Mouse (Mus musculus) neural tube, embryonic 12.5 days (tissue): ENCODE data around the gene Slc25a39. TPM values are rescaled to one million over a fixed set of nuclear protein-coding genes. Genes with fewer than 3 reads are reported as not detected.

Experiments used
- ATAC-seq: fragments of 200-750 bp; cut with Nextera tagmentation; 2 replicates; pipeline ENCODE4 v1.8.0; 2017; ENCODE audit warnings: low read depth, mild to moderate bottlenecking, moderate TSS enrichment, moderate library complexity; ENCODE audit not compliant: low FRiP score
- H3K27ac ChIP-seq: fragments of 300-500 bp; sonication (generic); 2 replicates; pipeline ENCODE4 v1.5.1; 2016
- H3K27me3 ChIP-seq: fragments of 300-500 bp; sonication (generic); replicated peaks from 2 replicates; pipeline ENCODE4 v1.6.1; 2016; ENCODE audit warnings: mild to moderate bottlenecking
- H3K36me3 ChIP-seq: fragments of 300-500 bp; sonication (generic); 2 replicates; pipeline ENCODE4 v1.6.1; 2016; ENCODE audit warnings: mild to moderate bottlenecking
- H3K4me1 ChIP-seq: fragments of 300-500 bp; sonication (generic); 2 replicates; pipeline ENCODE4 v1.6.1; 2016
- H3K4me2 ChIP-seq: fragments of 300-500 bp; sonication (generic); replicated peaks from 2 replicates; pipeline ENCODE4 v1.6.1; 2016; ENCODE audit warnings: mild to moderate bottlenecking
- H3K4me3 ChIP-seq: fragments of 300-500 bp; sonication (generic); 2 replicates; pipeline ENCODE4 v1.5.1; 2016
- H3K9ac ChIP-seq: fragments of 300-500 bp; sonication (generic); 2 replicates; pipeline ENCODE4 v1.6.1; 2016; ENCODE audit warnings: mild to moderate bottlenecking
- H3K9me3 ChIP-seq: fragments of 300-500 bp; sonication (generic); 2 replicates; pipeline ENCODE4 v1.6.1; 2016; ENCODE audit warnings: mild to moderate bottlenecking
- WGBS: fragments of 180-500 bp; shearing (Covaris S2); methylation state at CpG from one replicate; pipeline ENCODE4 v1.1.7; 2016; 5-methylcytosine and 5-hydroxymethylcytosine counted together
- microRNA-seq: library from miRNA; unstranded; fragments of <30 nt; microRNA quantifications from one replicate; pipeline ENCODE4, GENCODE M21; 2017
- polyA plus RNA-seq: library from polyadenylated mRNA; unstranded; fragments of >200 nt; fragmentation: Nextera tagmentation; extraction: Ambion mirVana; gene quantifications from 2 replicates; pipeline ENCODE4 v1.2.1, GENCODE M21; 2016

The Slc25a39 gene
- polyA plus RNA-seq, 1 experiment from 2014 or later: 148 TPM

DNA sequence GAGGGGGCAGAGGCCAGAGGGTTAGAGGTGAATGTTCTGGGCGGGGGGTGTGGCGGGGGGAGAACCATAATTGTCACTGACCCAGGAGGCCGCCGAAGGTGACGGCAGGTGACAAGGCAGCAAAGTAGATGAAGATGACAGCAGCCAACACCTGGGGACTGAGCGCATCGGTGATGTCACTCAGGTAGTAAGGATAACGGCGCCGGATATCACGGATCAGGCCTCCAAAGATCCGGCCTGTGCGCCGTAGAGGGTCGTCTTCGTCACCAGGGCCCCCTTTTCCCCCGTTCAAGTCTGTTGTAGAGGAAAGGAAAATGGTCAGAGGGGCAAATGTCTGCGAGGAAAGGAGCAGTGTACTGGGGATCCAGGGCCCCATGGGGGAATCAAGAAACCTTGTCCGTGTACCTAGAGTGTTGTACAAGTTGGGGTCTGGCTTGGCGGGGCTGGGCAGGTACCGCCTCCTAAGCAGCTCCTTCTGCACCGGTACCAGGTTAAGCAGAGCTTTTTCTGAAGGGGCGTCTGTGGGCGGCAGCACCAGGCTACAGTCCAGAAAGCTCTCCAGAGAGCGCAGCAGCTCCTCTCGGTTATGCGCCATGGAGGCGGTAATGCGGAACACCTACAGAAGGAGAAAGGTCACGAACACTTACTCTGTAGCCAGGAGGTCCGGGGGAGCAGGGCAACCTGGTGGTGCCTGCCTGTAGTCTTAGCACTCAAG, 51.0 kb downstream of the Slc25a39 start:
- no peak for ATAC-seq
- WGBS: 78% methylated on average over 31 of the region's 31 CpGs
- Histone ChIP-seq H3K4me1 (no peaks in the 10 kb centered on the region), H3K27ac (no peak overlapping the region), H3K36me3 (no peaks in the 10 kb centered on the region), H3K9me3 (no peaks in the 10 kb centered on the region), H3K4me3 (no peak overlapping the region), H3K27me3 (no peaks in the 10 kb centered on the region), H3K9ac (no peak overlapping the region), H3K4me2 (no peak overlapping the region)

DNA sequence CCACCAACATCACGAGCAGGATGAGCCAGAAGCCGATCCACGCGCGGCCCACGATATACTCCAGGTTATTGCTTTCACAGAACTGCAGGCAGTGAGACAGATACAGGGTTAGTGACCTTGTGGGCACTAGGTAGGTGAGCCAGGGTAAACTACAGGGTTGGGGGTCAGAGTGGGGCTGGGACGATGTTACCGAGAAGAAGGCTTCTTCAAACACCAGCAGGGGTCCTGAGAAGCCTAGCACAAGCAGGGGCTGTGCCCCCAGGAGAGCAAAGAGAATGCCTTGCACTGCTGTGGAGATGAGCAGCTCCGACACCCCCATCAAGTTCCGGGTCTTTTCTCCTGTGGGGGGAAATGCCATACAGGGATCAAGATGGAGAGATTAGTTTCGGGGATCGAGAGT, 51.6 kb downstream of the Slc25a39 start:
- H3K27ac ChIP-seq: no peak overlapping the region
- H3K4me3 ChIP-seq: no peak overlapping the region
- H3K9ac ChIP-seq: no peak overlapping the region
- H3K4me1 ChIP-seq: no peaks in the 10 kb centered on the region
- no peaks in the 10 kb centered on the region for H3K36me3 ChIP-seq
- H3K27me3 ChIP-seq: no peaks in the 10 kb centered on the region
- no peak overlapping the region for H3K4me2 ChIP-seq
- WGBS: 86% methylated on average over 12 of the region's 12 CpGs
- no peaks in the 10 kb centered on the region for H3K9me3 ChIP-seq
- no peak for ATAC-seq

DNA sequence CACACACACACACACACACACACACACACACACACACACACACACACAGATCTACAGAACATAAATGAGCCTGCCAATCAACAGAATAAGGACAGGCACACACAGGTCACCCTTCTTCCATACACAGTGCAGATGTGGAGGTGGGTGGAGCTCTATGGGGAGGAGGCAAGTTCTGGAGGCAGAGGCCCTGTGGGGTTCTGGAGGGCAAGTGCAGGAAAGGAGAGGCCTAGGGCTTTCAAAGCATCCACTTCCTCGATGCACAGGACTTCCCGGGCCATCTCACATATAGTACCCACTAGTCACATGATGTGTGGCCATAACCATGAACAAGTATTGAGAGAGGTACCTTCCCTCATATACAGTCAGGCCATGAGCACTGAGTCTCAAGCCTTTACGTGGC, 52.2 kb downstream of the Slc25a39 start:
- Histone ChIP-seq H3K9me3 (no peaks in the 10 kb centered on the region), H3K4me3 (no peak overlapping the region), H3K27me3 (no peaks in the 10 kb centered on the region), H3K9ac (no peak overlapping the region), H3K4me2 (no peak overlapping the region), H3K4me1 (no peaks in the 10 kb centered on the region), H3K36me3 (no peaks in the 10 kb centered on the region), H3K27ac (no peak overlapping the region)
- ATAC-seq: no peak
- WGBS: 86% methylated on average over 3 of the region's 3 CpGs

DNA sequence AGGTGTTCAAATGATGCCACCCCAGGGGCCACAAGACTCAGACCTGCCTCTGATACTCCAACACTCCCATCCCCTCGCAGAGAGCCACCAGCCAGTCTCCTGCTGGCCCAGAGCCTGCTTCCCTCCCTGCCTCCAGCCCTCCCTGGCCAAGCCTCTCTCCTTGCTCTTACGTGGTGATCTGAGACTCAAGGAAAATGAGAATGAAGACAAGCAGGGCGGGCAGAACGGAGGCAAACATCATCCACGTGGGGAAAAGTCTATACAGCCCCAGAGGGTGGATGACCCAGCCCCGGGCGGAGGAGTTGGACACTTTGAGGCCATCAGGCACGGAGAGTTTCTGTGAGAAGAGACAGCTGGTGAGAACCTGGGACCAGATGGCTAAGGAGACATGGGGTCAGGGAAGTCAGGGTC, 54.7 kb downstream of the Slc25a39 start:
- WGBS: 51% methylated on average over 8 of the region's 8 CpGs
- H3K4me2 ChIP-seq: no peak overlapping the region
- no peaks in the 10 kb centered on the region for H3K4me1 ChIP-seq
- no peak overlapping the region for H3K4me3 ChIP-seq
- H3K9me3 ChIP-seq: no peaks in the 10 kb centered on the region
- ATAC-seq: no peak
- no peaks in the 10 kb centered on the region for H3K36me3 ChIP-seq
- no peak overlapping the region for H3K27ac ChIP-seq
- 0 out of 2 replicates have a peak overlapping the region, but pooled peaks have one; percentile 1 for H3K9ac ChIP-seq
- H3K27me3 ChIP-seq: no peaks in the 10 kb centered on the region

Small RNA genes lying within 50 kb of the gene (microRNA-seq; reads per million reads assigned to microRNA genes)
- gene Mir6930: not detected

Other genes starting within 250 kb of the Slc25a39 start
- 87.0 and 112 TPM in 2 replicates for gene Lsm12, start 222.7 kb downstream of the Slc25a39 start, polyA plus RNA-seq
- 29.6 and 30.8 TPM in 2 replicates for gene G6pc3, start 218.3 kb downstream of the Slc25a39 start, polyA plus RNA-seq
- gene Hdac5, start 177.8 kb downstream of the Slc25a39 start, polyA plus RNA-seq: 104 and 106 TPM in 2 replicates
- gene BC030867, start 159.1 kb downstream of the Slc25a39 start, polyA plus RNA-seq: 10.0 and 11.6 TPM in 2 replicates
- not detected in 2 replicates for gene Asb16, start 139.2 kb downstream of the Slc25a39 start, polyA plus RNA-seq
- gene Tmub2, start 123.0 kb downstream of the Slc25a39 start, polyA plus RNA-seq: 71.3 and 75.6 TPM in 2 replicates
- 27.5 and 27.6 TPM in 2 replicates for gene Atxn7l3, start 111.3 kb downstream of the Slc25a39 start, polyA plus RNA-seq
- gene Ubtf, start 88.2 kb downstream of the Slc25a39 start, polyA plus RNA-seq: 98.7 and 101 TPM in 2 replicates
- 18.8 and 23.6 TPM in 2 replicates for gene Slc4a1, start 41.7 kb downstream of the Slc25a39 start, polyA plus RNA-seq
- gene Rundc3a, start 14.5 kb downstream of the Slc25a39 start, polyA plus RNA-seq: 152 and 171 TPM in 2 replicates
- 75.2 and 86.1 TPM in 2 replicates for gene Grn, start 22.4 kb upstream of the Slc25a39 start, polyA plus RNA-seq
- 23.3 and 23.7 TPM in 2 replicates for gene Fam171a2, start 39.7 kb upstream of the Slc25a39 start, polyA plus RNA-seq
- 7.0 and 7.6 TPM in 2 replicates for gene Itga2b, start 62.2 kb upstream of the Slc25a39 start, polyA plus RNA-seq
- 69.0 and 71.0 TPM in 2 replicates for gene Gpatch8, start 148.4 kb upstream of the Slc25a39 start, polyA plus RNA-seq
- 5.7 and 7.3 TPM in 2 replicates for gene Gm11627, start 171.5 kb upstream of the Slc25a39 start, polyA plus RNA-seq
- 38.2 and 44.0 TPM in 2 replicates for gene Fzd2, start 196.4 kb upstream of the Slc25a39 start, polyA plus RNA-seq